In the genomic region with DNA sequence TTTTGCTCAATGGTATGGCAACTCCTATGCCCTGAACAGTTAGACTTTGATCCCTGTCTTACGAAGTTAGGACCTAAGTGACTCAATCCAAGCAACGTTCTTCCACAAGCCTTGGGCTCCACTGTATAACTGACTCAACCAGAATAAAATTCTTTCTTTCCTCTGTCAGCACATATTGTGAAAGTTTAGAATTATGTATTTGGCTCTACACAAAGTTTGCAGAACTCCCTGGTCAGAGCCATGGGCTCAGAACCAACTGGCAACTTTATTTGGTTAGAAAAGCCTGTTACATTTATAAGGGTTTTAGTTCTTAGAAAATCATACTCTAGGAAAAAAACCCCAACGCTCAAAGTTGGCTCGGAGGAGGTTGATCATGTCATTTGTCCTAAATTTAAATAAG, we compare ENCODE assay signal across 12 mouse cellular contexts.
DNase-seq lines count a peak whose midpoint lies in the region; ATAC-seq and TF ChIP-seq lines count a peak whose summit lies in the region.
"Had no signal": no experiment of that assay in that cellular context is flagged by ENCODE, and none has a peak within 500 bp of the region (broad histone marks: within the 10 kb centered on the region; RNA-seq: fewer than 3 reads in every experiment).

No protein-coding gene starts in this region.

- no peak overlapping the region for H3K27ac ChIP-seq in kidney, adult 2 months (ENCODE audit: insufficient read depth, low read depth, low read length)
- peak overlapping the region; percentile 71; the same call in 1 of the 2 replicates for H3K27ac ChIP-seq in embryonic facial prominence, embryonic 15.5 days (replicated peaks)
- no peak overlapping the region for H3K27ac ChIP-seq in intestine, embryonic 15.5 days
- H3K27ac ChIP-seq: forebrain, embryonic 13.5 days; hindbrain, embryonic 10.5 days had no signal

- no peak overlapping the region for H3K4me2 ChIP-seq in embryonic facial prominence, embryonic 15.5 days (replicated peaks)
- H3K4me2 ChIP-seq in intestine, embryonic 15.5 days (replicated peaks): no peak overlapping the region
- H3K4me2 ChIP-seq: forebrain, embryonic 13.5 days had no signal

- H3K36me3 ChIP-seq in kidney, adult 2 months (ENCODE audit: control insufficient read depth, insufficient read depth, low read length): no peaks in the 10 kb centered on the region
- no peaks in the 10 kb centered on the region for H3K36me3 ChIP-seq in embryonic facial prominence, embryonic 15.5 days
- H3K36me3 ChIP-seq in intestine, embryonic 15.5 days: no peaks in the 10 kb centered on the region
- H3K36me3 ChIP-seq: hindbrain, embryonic 10.5 days had no signal

- peak; percentile 65 for ATAC-seq in embryonic facial prominence, embryonic 15.5 days (ENCODE audit: insufficient number of reproducible peaks, low FRiP score, low TSS enrichment, low read depth)
- ATAC-seq in intestine, embryonic 15.5 days: no peak
- ATAC-seq: forebrain, embryonic 13.5 days had no signal

- intact Hi-C loops in heart, postnatal 14 days (cut with DNase I): no loop called here

- peak; percentile 5 for DNase-seq in kidney, adult 2 months
- no peak for DNase-seq in kidney, adult 9 months
- DNase-seq in NIH3T3 (ENCODE audit: low read depth): peak; percentile 91
- DNase-seq in heart, postnatal 14 days: peak; percentile 38 to 55
- no peak for DNase-seq in thymus, postnatal 36 days
- DNase-seq in B cell, adult 2 months: no peak
- DNase-seq: cerebellum, postnatal 10 days; kidney, postnatal 25 days had no signal

- peaks cover 3% of the 10 kb centered on the region; the same call in 1 of the 2 replicates for H3K9me3 ChIP-seq in embryonic facial prominence, embryonic 15.5 days (replicated peaks)
- no peaks in the 10 kb centered on the region for H3K9me3 ChIP-seq in intestine, embryonic 15.5 days
- H3K9me3 ChIP-seq: forebrain, embryonic 13.5 days had no signal

- no peak overlapping the region for H3K4me3 ChIP-seq in kidney, adult 2 months (ENCODE audit: insufficient read depth, low read depth, low read length)
- no peak overlapping the region for H3K4me3 ChIP-seq in embryonic facial prominence, embryonic 15.5 days (replicated peaks)
- H3K4me3 ChIP-seq in intestine, embryonic 15.5 days (replicated peaks): no peak overlapping the region
- H3K4me3 ChIP-seq: forebrain, embryonic 13.5 days; hindbrain, embryonic 10.5 days had no signal

- no peaks in the 10 kb centered on the region for H3K4me1 ChIP-seq in kidney, adult 2 months (ENCODE audit: control insufficient read depth, insufficient read depth, low read length)
- H3K4me1 ChIP-seq in embryonic facial prominence, embryonic 15.5 days: peaks cover 7% of the 10 kb centered on the region
- no peaks in the 10 kb centered on the region for H3K4me1 ChIP-seq in intestine, embryonic 15.5 days (replicated peaks)
- H3K4me1 ChIP-seq: forebrain, embryonic 13.5 days; hindbrain, embryonic 10.5 days had no signal

- no peaks in the 10 kb centered on the region for H3K27me3 ChIP-seq in kidney, adult 2 months (replicated peaks; ENCODE audit: control insufficient read depth, insufficient read depth, low read length)
- H3K27me3 ChIP-seq in embryonic facial prominence, embryonic 15.5 days: no peaks in the 10 kb centered on the region
- H3K27me3 ChIP-seq in intestine, embryonic 15.5 days (replicated peaks): no peaks in the 10 kb centered on the region
- H3K27me3 ChIP-seq: forebrain, embryonic 13.5 days had no signal

- no peak for TF ChIP-seq POLR2A in kidney, adult 2 months (IDR thresholded peaks at IDR 0.05; ENCODE audit: low read depth, low read length)

- WGBS in kidney, adult 2 months: 54% methylated on average over 4 of the region's 4 CpGs
- 53% methylated on average over 4 of the region's 4 CpGs for WGBS in embryonic facial prominence, embryonic 15.5 days
- 82% methylated on average over 4 of the region's 4 CpGs for WGBS in intestine, embryonic 15.5 days

- H3K9ac ChIP-seq in embryonic facial prominence, embryonic 15.5 days: no peak overlapping the region
- H3K9ac ChIP-seq in intestine, embryonic 15.5 days: no peak overlapping the region
- H3K9ac ChIP-seq: forebrain, embryonic 13.5 days had no signal

- TF ChIP-seq CTCF in kidney, adult 2 months (conservative IDR thresholded peaks at IDR 0.05; ENCODE audit: insufficient read depth, insufficient read length, low read depth, low read length): no peak

Comparison
In these comparisons a context has a peak if more than half of its experiments do, and no peak if none do; other contexts are left out.
1. DNase-seq: peak in kidney, adult 2 months (single experiment), NIH3T3 (single experiment) and heart, postnatal 14 days (2 of 2); none in kidney, adult 9 months (single experiment), thymus, postnatal 36 days (0 of 2) and B cell, adult 2 months (0 of 2).